Mouse (Mus musculus) ES-Bruce4 (cell line): ENCODE results near the gene Ube2e3.

Experiments used
- CTCF ChIP-seq: IDR thresholded peaks from one replicate; pipeline ENCODE4 v1.8.1; 2011; ENCODE audit warnings: low read depth, low read length
- EP300 ChIP-seq: IDR thresholded peaks from 2 replicates; pipeline ENCODE4 v1.6.1; 2011; ENCODE audit warnings: low read depth, low read length; ENCODE audit not compliant: insufficient read depth
- POLR2A ChIP-seq: IDR thresholded peaks from one replicate; pipeline ENCODE4 v1.8.1; 2011; ENCODE audit warnings: low read length; ENCODE audit not compliant: insufficient read depth

- no peak for TF ChIP-seq POLR2A
- no peak for TF ChIP-seq CTCF
- TF ChIP-seq EP300: no peak
These were observed 93.1 kb downstream of the Ube2e3 start for GRCm38 (mm10) chr2:78961023-78961422.
